Mouse (Mus musculus) T-helper 17 cell (primary cell): Measurements from ENCODE around the gene Ankrd54.

Experiments
- in situ Hi-C, 2 experiments: fragments of 300-600 bp; cut with MboI, MseI; formaldehyde crosslinking; loops; 1 replicate in 1 of 2; 2 replicates in 1 of 2; pipeline ENCODE4 v1.15.1; 2025; ENCODE audit warnings: high pct_unique_total_duplicates in 2 of 2

Ankrd54 gene

GRCm38 (mm10) chr15:79062376-79063159 lies at the start of gene Ankrd54:
Ankrd54 (minus strand) TSS chr15:79062893.
- in situ Hi-C loops = no loop called here

- in situ Hi-C loops = no loop called here
Observed at GRCm38 (mm10) chr15:79111774-79112173, 49.1 kb upstream of the Ankrd54 start.

- in situ Hi-C loops = no loop called here
Observed at GRCm38 (mm10) chr15:79110528-79110927, 47.8 kb upstream of the Ankrd54 start.

- in situ Hi-C loops = no loop called here
Observed at GRCm38 (mm10) chr15:79110031-79110430, 47.3 kb upstream of the Ankrd54 start.

- in situ Hi-C loops = no loop called here
Observed at GRCm38 (mm10) chr15:79109321-79109934, 46.7 kb upstream of the Ankrd54 start.

GRCm38 (mm10) chr15:79108421-79109320 lies 46.0 kb upstream of the Ankrd54 start, which contains the start of gene Micall1:
Micall1 (plus strand) TSS chr15:79108898.
- in situ Hi-C loops = no loop called here

- in situ Hi-C loops = no loop called here
Observed at GRCm38 (mm10) chr15:79107966-79108365, 45.3 kb upstream of the Ankrd54 start.

GRCm38 (mm10) chr15:79105804-79106203 lies 43.1 kb upstream of the Ankrd54 start:
- in situ Hi-C loops = no loop called here

- in situ Hi-C loops = no loop called here
Observed at GRCm38 (mm10) chr15:79103264-79103663, 40.6 kb upstream of the Ankrd54 start.

- in situ Hi-C loops = no loop called here
Observed at GRCm38 (mm10) chr15:79101531-79101930, 38.8 kb upstream of the Ankrd54 start.

GRCm38 (mm10) chr15:79100391-79100790 lies 37.7 kb upstream of the Ankrd54 start:
- in situ Hi-C loops = no loop called here

GRCm38 (mm10) chr15:79099456-79099855 lies 36.8 kb upstream of the Ankrd54 start:
- in situ Hi-C loops = no loop called here

GRCm38 (mm10) chr15:79098868-79099267 lies 36.2 kb upstream of the Ankrd54 start:
- in situ Hi-C loops = no loop called here

GRCm38 (mm10) chr15:79098220-79098619 lies 35.5 kb upstream of the Ankrd54 start:
- in situ Hi-C loops = no loop called here

GRCm38 (mm10) chr15:79097611-79098025 lies 34.9 kb upstream of the Ankrd54 start:
- in situ Hi-C loops = no loop called here

- in situ Hi-C loops = no loop called here
Observed at GRCm38 (mm10) chr15:79097135-79097534, 34.4 kb upstream of the Ankrd54 start.

GRCm38 (mm10) chr15:79096556-79096955 lies 33.9 kb upstream of the Ankrd54 start:
- in situ Hi-C loops = no loop called here

- in situ Hi-C loops = no loop called here
Observed at GRCm38 (mm10) chr15:79095483-79095882, 32.8 kb upstream of the Ankrd54 start.

GRCm38 (mm10) chr15:79093083-79093839 lies 30.6 kb upstream of the Ankrd54 start:
- in situ Hi-C loops = no loop called here

- in situ Hi-C loops = no loop called here
Observed at GRCm38 (mm10) chr15:79092284-79092683, 29.6 kb upstream of the Ankrd54 start.

- in situ Hi-C loops = no loop called here
Observed at GRCm38 (mm10) chr15:79079567-79079966, 16.9 kb upstream of the Ankrd54 start.
